Mouse (Mus musculus) heart, postnatal 0 days (tissue): ENCODE measurements around the gene Vma21-ps.

Experiments
- CTCF ChIP-seq: IDR thresholded peaks from 2 replicates; pipeline ENCODE4 v1.5.1; 2016; ENCODE audit warnings: antibody characterized with exemption, control low read depth, low read depth
- EP300 ChIP-seq: IDR thresholded peaks from 2 replicates; pipeline ENCODE4 v1.6.1; 2016; ENCODE audit warnings: antibody characterized with exemption, low read depth

DNA sequence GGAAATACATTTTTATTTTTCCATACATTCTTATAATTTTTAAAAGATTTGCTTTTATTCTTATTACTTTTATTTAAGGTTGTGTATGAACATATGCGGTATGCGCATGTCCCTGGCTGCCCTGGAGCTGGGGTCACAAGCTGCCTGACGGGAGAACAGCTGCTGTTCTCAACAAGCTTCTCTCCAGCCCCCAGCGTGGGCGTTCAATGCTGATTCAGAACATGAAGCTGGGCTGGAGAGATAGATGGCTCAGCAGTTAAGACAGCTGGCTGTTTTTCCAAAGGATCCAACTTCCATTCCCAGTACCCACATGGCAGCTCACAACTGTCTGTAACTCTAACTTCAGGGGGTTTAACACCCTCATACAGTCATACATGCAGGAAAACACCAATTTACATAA lies 35.7 kb downstream of the Vma21-ps start:
- TF ChIP-seq CTCF (no peak), EP300 (no peak)
